Mouse (Mus musculus) monocyte, adult 5-6 weeks (primary cell): ENCODE results near the gene Tbrg4. TPM values are rescaled to one million over a fixed set of nuclear protein-coding genes. Genes with fewer than 3 reads are reported as not detected.

Experiments used
- ATAC-seq: fragments of 153-309, 156-312 bp; replicated peaks from 2 replicates; pipeline ENCODE4 v1.8.0; 2017; ENCODE audit warnings: mild to moderate bottlenecking; ENCODE audit not compliant: low TSS enrichment, insufficient number of reproducible peaks, severe bottlenecking, poor library complexity, low FRiP score
- total RNA-seq: library from RNA; stranded (forward); fragments of 200-1000, 200-491, 200-594 nt; gene quantifications from 3 replicates; pipeline ENCODE4 v1.2.3, GENCODE M21; 2017

The Tbrg4 gene
- total RNA-seq, 1 experiment from 2014 or later = 15.2 TPM

GRCm38 (mm10) chr11:6566496-6566895 lies 59.4 kb downstream of the Tbrg4 start:
- no peak for ATAC-seq

Other genes starting within 250 kb of the Tbrg4 start
- 11.9 to 27.0 TPM (median 16.3 TPM) in 3 replicates for gene Zmiz2, start 237.0 kb downstream of the Tbrg4 start, total RNA-seq
- 917 to 1,280 TPM (median 1,115 TPM) in 3 replicates for gene Ppia, start 210.6 kb downstream of the Tbrg4 start, total RNA-seq
- 31.2 to 51.6 TPM (median 37.9 TPM) in 3 replicates for gene H2afv, start 181.6 kb downstream of the Tbrg4 start, total RNA-seq
- 67.4 to 82.3 TPM (median 75.6 TPM) in 3 replicates for gene Purb, start 150.2 kb downstream of the Tbrg4 start, total RNA-seq
- gene Myo1g, start 105.1 kb downstream of the Tbrg4 start, total RNA-seq = 572 to 636 TPM (median 611 TPM) in 3 replicates
- gene Ccm2, start 79.2 kb downstream of the Tbrg4 start, total RNA-seq = 148 to 199 TPM (median 172 TPM) in 3 replicates
- 0.78 to 2.7 TPM (median 0.85 TPM) in 3 replicates for gene Nacad, start 20.0 kb downstream of the Tbrg4 start, total RNA-seq
- gene Wap, start 12.6 kb upstream of the Tbrg4 start, total RNA-seq = not detected in 3 replicates
- not detected in 3 replicates for gene Ramp3, start 32.5 kb upstream of the Tbrg4 start, total RNA-seq
- gene Gm11983, start 211.6 kb upstream of the Tbrg4 start, total RNA-seq = not detected in 3 replicates